Mouse (Mus musculus): ENCODE measurements around the gene Parvg. TPM values are rescaled to one million over a fixed set of nuclear protein-coding genes. Genes with fewer than 3 reads are reported as not detected.
A peak's percentile ranks its signal among the peaks of the same experiment; 100 is the strongest.

Gene Parvg
- polyA plus RNA-seq, 1 experiment: 4.8 TPM

DNA sequence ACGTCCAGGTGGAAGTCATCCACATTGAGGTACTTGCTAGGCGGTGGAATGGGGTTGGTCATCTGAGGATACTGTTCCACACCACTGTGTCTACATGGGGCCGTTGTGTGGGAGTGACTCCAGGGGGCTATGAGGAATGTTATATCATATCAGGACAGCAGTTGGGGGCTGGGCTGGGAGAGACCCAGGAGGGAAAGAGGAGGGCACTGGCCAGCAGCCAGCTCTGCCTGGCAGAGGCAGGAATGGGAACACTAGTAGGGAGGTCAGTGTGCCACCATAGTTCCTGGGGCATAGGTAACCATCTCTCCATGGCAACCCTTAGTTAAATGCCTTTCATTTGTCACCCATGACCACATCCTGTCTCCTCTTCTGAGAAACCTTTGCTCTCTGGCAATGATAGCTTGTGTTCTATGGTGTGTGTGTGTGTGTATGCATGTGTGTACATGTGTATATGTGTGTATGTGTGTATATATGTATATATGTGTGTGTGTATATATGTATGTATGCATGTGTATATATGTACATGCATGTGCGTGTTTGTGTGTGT is 7.3 kb downstream of the Parvg start:
- Histone ChIP-seq H3K4me1 (ENCODE audit: control insufficient read depth, insufficient read depth, insufficient read length, low read length) (no peaks in the 10 kb centered on the region), H3K36me3 (ENCODE audit: control insufficient read depth, insufficient read depth, low read length) (no peaks in the 10 kb centered on the region), H3K27me3 (ENCODE audit: control insufficient read depth, insufficient read depth, low read length) (no peaks in the 10 kb centered on the region), H3K27ac (ENCODE audit: insufficient read depth, low read depth, low read length) (no peak overlapping the region), H3K4me3 (ENCODE audit: low read depth, low read length) (no peak overlapping the region)
- TF ChIP-seq POLR2A (IDR thresholded peaks at IDR 0.05; ENCODE audit: low read depth, low read length) (no peak), CTCF (IDR thresholded peaks at IDR 0.05; ENCODE audit: extremely low read depth, insufficient read length, insufficient replicate concordance, low read depth, low read length) (no peak)
- WGBS: 77% methylated on average over 4 of the region's 4 CpGs

DNA sequence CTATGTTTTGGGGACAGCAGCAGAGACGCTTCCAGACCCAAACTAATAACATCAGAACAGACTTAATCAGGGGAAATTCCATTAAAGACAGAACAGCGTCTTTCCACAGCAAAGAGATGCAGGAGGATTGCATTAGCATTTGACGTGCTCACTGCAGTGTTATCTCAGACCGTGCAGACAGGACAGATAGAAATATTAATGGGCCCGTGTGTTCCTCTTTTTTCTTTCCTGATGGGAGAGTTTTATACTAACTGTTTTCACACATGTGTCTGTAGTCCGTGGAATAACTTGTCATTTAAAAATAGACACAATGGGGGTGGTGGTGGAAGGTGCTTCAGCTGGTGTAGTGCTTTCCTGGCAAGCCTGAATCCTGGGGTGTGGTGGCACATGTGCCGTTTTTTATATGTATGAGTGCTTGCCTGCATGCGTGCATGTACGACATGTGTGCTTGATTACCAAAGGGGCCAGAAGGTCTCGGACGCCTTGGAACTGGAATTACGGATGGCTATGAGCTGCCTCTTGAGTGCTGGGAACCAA is 12.5 kb downstream of the Parvg start:
- WGBS: 77% methylated on average over 12 of the region's 12 CpGs
- H3K27me3 ChIP-seq (ENCODE audit: control insufficient read depth, insufficient read depth, low read length): no peaks in the 10 kb centered on the region
- TF ChIP-seq POLR2A (IDR thresholded peaks at IDR 0.05; ENCODE audit: low read depth, low read length) (no peak), CTCF (IDR thresholded peaks at IDR 0.05; ENCODE audit: extremely low read depth, insufficient read length, insufficient replicate concordance, low read depth, low read length) (no peak)
- H3K27ac ChIP-seq (ENCODE audit: insufficient read depth, low read depth, low read length): no peak overlapping the region
- H3K36me3 ChIP-seq (ENCODE audit: control insufficient read depth, insufficient read depth, low read length): no peaks in the 10 kb centered on the region
- H3K4me1 ChIP-seq (ENCODE audit: control insufficient read depth, insufficient read depth, insufficient read length, low read length): no peaks in the 10 kb centered on the region
- H3K4me3 ChIP-seq (ENCODE audit: low read depth, low read length): no peak overlapping the region

DNA sequence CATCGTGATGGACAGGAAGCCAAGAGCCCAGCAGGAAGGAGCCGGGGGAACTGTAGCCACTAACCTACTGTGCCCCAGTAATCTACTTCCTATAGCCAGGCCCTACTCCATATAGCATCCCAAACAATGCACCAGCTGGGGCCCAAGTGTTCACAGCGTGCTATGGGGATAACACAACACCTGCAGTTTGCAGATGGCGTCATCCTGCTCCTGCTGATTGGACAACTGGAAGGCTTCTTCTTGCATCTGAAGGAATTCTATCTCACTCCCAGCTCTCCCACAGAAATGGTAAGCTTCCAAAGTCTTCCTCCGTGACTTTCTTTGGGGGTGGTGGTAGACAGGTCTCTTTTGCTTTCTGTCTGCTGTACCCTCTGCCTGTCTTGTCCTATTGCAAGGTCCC is 13.8 kb downstream of the Parvg start:
- Histone ChIP-seq H3K4me3 (ENCODE audit: low read depth, low read length) (no peak overlapping the region), H3K27ac (ENCODE audit: insufficient read depth, low read depth, low read length) (no peak overlapping the region), H3K36me3 (ENCODE audit: control insufficient read depth, insufficient read depth, low read length) (no peaks in the 10 kb centered on the region), H3K27me3 (ENCODE audit: control insufficient read depth, insufficient read depth, low read length) (no peaks in the 10 kb centered on the region), H3K4me1 (ENCODE audit: control insufficient read depth, insufficient read depth, insufficient read length, low read length) (no peaks in the 10 kb centered on the region)
- 70% methylated on average over 5 of the region's 5 CpGs for WGBS
- TF ChIP-seq CTCF (IDR thresholded peaks at IDR 0.05; ENCODE audit: extremely low read depth, insufficient read length, insufficient replicate concordance, low read depth, low read length) (no peak), POLR2A (IDR thresholded peaks at IDR 0.05; ENCODE audit: low read depth, low read length) (no peak)

DNA sequence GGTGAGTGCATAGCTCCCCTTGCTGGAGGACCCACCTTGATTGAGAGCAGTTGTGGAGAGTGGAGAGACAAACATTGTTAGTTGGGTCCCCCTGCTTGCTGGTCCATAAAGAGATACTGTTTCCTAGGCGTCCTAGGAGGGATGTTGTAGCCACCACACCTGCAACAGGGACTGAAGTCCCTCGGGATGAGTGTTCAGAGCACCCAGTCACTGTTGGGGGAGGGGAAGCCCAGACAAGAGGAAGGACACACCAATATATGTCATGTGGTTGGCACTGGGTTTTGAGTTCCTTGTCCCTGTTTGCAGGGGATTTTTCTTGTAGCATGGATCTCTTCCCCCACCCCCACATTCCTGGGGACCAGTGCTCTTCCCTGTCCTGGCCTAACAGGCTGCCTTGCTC is 17.1 kb downstream of the Parvg start:
- 29% methylated on average over 2 of the region's 2 CpGs for WGBS
- Histone ChIP-seq H3K27ac (ENCODE audit: insufficient read depth, low read depth, low read length) (no peak overlapping the region), H3K36me3 (ENCODE audit: control insufficient read depth, insufficient read depth, low read length) (no peaks in the 10 kb centered on the region), H3K27me3 (ENCODE audit: control insufficient read depth, insufficient read depth, low read length) (no peaks in the 10 kb centered on the region), H3K4me1 (ENCODE audit: control insufficient read depth, insufficient read depth, insufficient read length, low read length) (no peaks in the 10 kb centered on the region), H3K4me3 (ENCODE audit: low read depth, low read length) (no peak overlapping the region)
- TF ChIP-seq POLR2A (IDR thresholded peaks at IDR 0.05; ENCODE audit: low read depth, low read length) (no peak), CTCF (IDR thresholded peaks at IDR 0.05; ENCODE audit: extremely low read depth, insufficient read length, insufficient replicate concordance, low read depth, low read length) (no peak)

DNA sequence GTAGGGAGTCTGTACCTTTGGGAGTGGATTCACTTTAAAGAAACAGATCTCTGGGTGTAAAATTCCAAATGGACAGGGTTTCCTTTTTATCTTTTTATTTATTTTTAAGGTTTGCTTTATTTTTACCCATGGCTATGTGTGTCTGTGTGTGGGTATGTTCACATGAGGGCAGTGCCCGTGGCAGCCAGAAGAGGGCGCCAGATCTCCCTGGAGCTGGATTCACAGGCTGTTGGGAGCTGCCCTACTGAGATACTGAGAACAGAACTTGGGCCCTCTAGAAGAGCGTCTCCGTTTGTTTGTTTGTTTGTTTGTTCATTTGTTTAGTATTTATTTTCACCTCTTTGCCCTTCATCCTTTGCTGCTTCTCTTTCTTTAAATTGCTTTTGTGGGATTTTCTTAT is 24.9 kb downstream of the Parvg start:
- Histone ChIP-seq H3K4me1 (ENCODE audit: control insufficient read depth, insufficient read depth, insufficient read length, low read length) (no peaks in the 10 kb centered on the region), H3K36me3 (ENCODE audit: control insufficient read depth, insufficient read depth, low read length) (no peaks in the 10 kb centered on the region), H3K4me3 (ENCODE audit: low read depth, low read length) (no peak overlapping the region), H3K27me3 (ENCODE audit: control insufficient read depth, insufficient read depth, low read length) (no peaks in the 10 kb centered on the region), H3K27ac (ENCODE audit: insufficient read depth, low read depth, low read length) (no peak overlapping the region)
- 94% methylated on average over 4 of the region's 4 CpGs for WGBS
- TF ChIP-seq POLR2A (IDR thresholded peaks at IDR 0.05; ENCODE audit: low read depth, low read length) (no peak), CTCF (IDR thresholded peaks at IDR 0.05; ENCODE audit: extremely low read depth, insufficient read length, insufficient replicate concordance, low read depth, low read length) (peak; percentile 44; the same call in 1 of the 2 replicates)

DNA sequence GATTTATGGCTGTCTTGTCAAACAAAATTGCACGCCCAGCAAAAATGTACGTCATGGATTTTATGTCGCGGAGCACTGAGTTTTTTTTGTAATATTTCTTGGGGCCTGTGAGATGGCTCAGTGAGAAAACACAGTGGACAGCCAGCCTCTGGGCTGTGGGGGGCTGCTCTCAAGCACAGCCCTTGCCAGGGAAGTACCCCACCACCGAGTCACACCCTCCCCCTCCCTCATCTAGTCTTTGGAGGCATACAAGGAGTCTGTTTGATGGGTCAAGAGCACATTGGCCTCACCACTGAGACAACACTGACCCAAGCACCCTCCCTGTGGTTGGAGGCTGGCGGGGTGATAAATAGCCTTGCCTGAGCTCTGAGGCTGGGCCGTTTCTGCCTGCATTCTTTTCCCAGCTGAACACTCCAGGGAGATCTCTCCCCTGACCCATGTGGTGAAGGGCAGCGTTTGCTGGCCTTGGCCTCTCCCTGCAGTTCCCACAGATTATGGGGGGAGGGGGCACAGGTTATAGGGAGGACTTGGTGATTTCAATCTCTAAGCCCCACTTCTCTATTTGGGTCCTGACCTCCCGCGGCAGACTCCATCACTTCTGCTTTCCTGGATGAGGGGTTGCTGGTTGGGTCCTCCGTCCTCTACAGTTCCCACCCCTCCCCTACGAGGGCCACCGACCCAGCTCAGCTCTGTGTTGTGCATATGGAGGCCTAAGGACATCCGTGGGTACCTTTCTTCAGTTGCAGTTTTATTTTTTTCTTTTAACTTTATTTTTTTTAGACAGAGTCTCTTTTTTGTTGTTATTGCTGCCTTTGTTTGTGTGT is 26.3 kb downstream of the Parvg start:
- Histone ChIP-seq H3K4me3 (ENCODE audit: low read depth, low read length) (no peak overlapping the region), H3K27me3 (ENCODE audit: control insufficient read depth, insufficient read depth, low read length) (no peaks in the 10 kb centered on the region), H3K4me1 (ENCODE audit: control insufficient read depth, insufficient read depth, insufficient read length, low read length) (no peaks in the 10 kb centered on the region), H3K36me3 (ENCODE audit: control insufficient read depth, insufficient read depth, low read length) (no peaks in the 10 kb centered on the region), H3K27ac (ENCODE audit: insufficient read depth, low read depth, low read length) (no peak overlapping the region)
- 44% methylated on average over 14 of the region's 14 CpGs for WGBS
- no peak for TF ChIP-seq POLR2A (IDR thresholded peaks at IDR 0.05; ENCODE audit: low read depth, low read length)
- no peak for TF ChIP-seq CTCF (IDR thresholded peaks at IDR 0.05; ENCODE audit: extremely low read depth, insufficient read length, insufficient replicate concordance, low read depth, low read length)

DNA sequence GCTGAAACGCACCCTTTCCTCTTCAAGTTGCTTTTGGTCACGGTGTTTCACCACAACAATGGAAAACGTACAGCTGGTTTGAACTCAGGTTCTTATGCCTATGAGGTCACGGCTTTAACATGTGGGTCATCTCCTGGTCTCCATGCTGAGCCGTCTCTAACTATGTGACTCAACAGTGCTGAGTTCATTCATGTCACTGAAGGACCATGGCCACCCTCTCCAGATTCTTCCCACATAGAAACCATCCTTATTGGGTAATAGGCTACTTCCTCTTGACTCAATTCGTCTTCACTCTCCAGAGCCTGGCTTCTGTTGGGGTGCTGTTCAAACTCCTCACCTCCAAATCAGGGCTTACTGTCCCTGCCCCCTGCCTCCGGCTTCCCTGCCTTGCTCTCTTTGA is 27.5 kb downstream of the Parvg start:
- no peak overlapping the region for H3K4me3 ChIP-seq (ENCODE audit: low read depth, low read length)
- no peaks in the 10 kb centered on the region for H3K36me3 ChIP-seq (ENCODE audit: control insufficient read depth, insufficient read depth, low read length)
- WGBS: 81% methylated on average over 7 of the region's 7 CpGs
- no peak overlapping the region for H3K27ac ChIP-seq (ENCODE audit: insufficient read depth, low read depth, low read length)
- no peaks in the 10 kb centered on the region for H3K27me3 ChIP-seq (ENCODE audit: control insufficient read depth, insufficient read depth, low read length)
- TF ChIP-seq CTCF (IDR thresholded peaks at IDR 0.05; ENCODE audit: extremely low read depth, insufficient read length, insufficient replicate concordance, low read depth, low read length): no peak
- no peak for TF ChIP-seq POLR2A (IDR thresholded peaks at IDR 0.05; ENCODE audit: low read depth, low read length)
- H3K4me1 ChIP-seq (ENCODE audit: control insufficient read depth, insufficient read depth, insufficient read length, low read length): no peaks in the 10 kb centered on the region
